In genomic region chr6:125096597-125097345, GRCm38 (mm10) we compare ENCODE assay signal across 8 mouse cellular contexts. TPM values are rescaled to one million over a fixed set of nuclear protein-coding genes. Genes with fewer than 3 reads are reported as not detected.
DNase-seq lines count a peak whose midpoint lies in the region; ATAC-seq and TF ChIP-seq lines count a peak whose summit lies in the region.

No protein-coding gene starts in this region.

- peak overlapping the region; percentile 74 for H3K27ac ChIP-seq in liver, adult 2 months (replicated peaks; ENCODE audit: insufficient read depth, low read depth, low read length)
- H3K27ac ChIP-seq in midbrain, postnatal 0 days (ENCODE audit: low read depth, low read length): peak overlapping the region; percentile 90
- H3K27ac ChIP-seq in stomach, embryonic 15.5 days: peak overlapping the region; percentile 92

- H3K4me2 ChIP-seq in midbrain, postnatal 0 days (ENCODE audit: low read depth, low read length, poor library complexity, severe bottlenecking): peak overlapping the region; percentile 91
- H3K4me2 ChIP-seq in stomach, embryonic 15.5 days: peak overlapping the region; percentile 80

- peak overlapping the region; percentile 100 for H3K4me3 ChIP-seq in liver, adult 2 months (ENCODE audit: insufficient read depth, low read depth, low read length)
- peak overlapping the region; percentile 97 for H3K4me3 ChIP-seq in midbrain, postnatal 0 days (ENCODE audit: low read depth, low read length)
- H3K4me3 ChIP-seq in stomach, embryonic 15.5 days (replicated peaks): peak overlapping the region; percentile 82

- WGBS in liver, adult 2 months: 2% methylated on average over 39 of the region's 44 CpGs
- WGBS in midbrain, postnatal 0 days: under 1% methylated on average over 37 of the region's 44 CpGs
- WGBS in stomach, embryonic 15.5 days: 1% methylated on average over 42 of the region's 44 CpGs

- H3K9me3 ChIP-seq in midbrain, postnatal 0 days (ENCODE audit: low read length): no peaks in the 10 kb centered on the region
- H3K9me3 ChIP-seq in stomach, embryonic 15.5 days: no peaks in the 10 kb centered on the region

- ATAC-seq in inflammation-experienced regulatory T-cells, adult 6 months: peak; percentile 11
- peak; percentile 28 for ATAC-seq in midbrain, postnatal 0 days (ENCODE audit: low FRiP score)
- ATAC-seq in stomach, embryonic 15.5 days (ENCODE audit: insufficient read depth, low FRiP score, low read depth): peak; percentile 45

- H3K79me2 ChIP-seq in liver, adult 2 months (ENCODE audit: control insufficient read depth, insufficient read depth, low read length): peaks cover 15% of the 10 kb centered on the region; the same call in 1 of the 2 replicates

- no peak for TF ChIP-seq POLR2A in liver, adult 2 months (IDR thresholded peaks at IDR 0.05; ENCODE audit: extremely low read depth, insufficient read depth, low read length)

- H3K9ac ChIP-seq in liver, adult 2 months (ENCODE audit: low read depth, low read length): peak overlapping the region; percentile 88
- peak overlapping the region; percentile 92 for H3K9ac ChIP-seq in midbrain, postnatal 0 days (replicated peaks; ENCODE audit: low read length, poor library complexity, severe bottlenecking)
- peak overlapping the region; percentile 87 for H3K9ac ChIP-seq in stomach, embryonic 15.5 days

- peak; percentile 64 to 74 for DNase-seq in layer of hippocampus, postnatal 10 days (ENCODE audit: low spot score in 2 of 2)
- no peak for DNase-seq in layer of hippocampus, adult 9-10 months (ENCODE audit: low spot score)
- DNase-seq in cerebellum, adult 9-10 months: peak; percentile 80
- peak; percentile 72 for DNase-seq in gastrocnemius, postnatal 25 days
- DNase-seq in liver, adult 2 months (ENCODE audit: extremely low read depth, low read depth, low spot score): peak; percentile 39
- peak; percentile 68 for DNase-seq in midbrain, postnatal 0 days (ENCODE audit: low spot score)

- H3K4me1 ChIP-seq in liver, adult 2 months (ENCODE audit: control insufficient read depth, insufficient read depth, low read length): peaks cover 14% of the 10 kb centered on the region
- H3K4me1 ChIP-seq in midbrain, postnatal 0 days (ENCODE audit: insufficient read depth, low read length): peaks cover 23% of the 10 kb centered on the region
- H3K4me1 ChIP-seq in stomach, embryonic 15.5 days: peaks cover 32% of the 10 kb centered on the region

- H3K27me3 ChIP-seq in liver, adult 2 months (ENCODE audit: control insufficient read depth, insufficient read depth, low read length): no peaks in the 10 kb centered on the region
- no peaks in the 10 kb centered on the region for H3K27me3 ChIP-seq in midbrain, postnatal 0 days (ENCODE audit: insufficient read depth, low read length)
- no peaks in the 10 kb centered on the region for H3K27me3 ChIP-seq in stomach, embryonic 15.5 days (replicated peaks)

- TF ChIP-seq CTCF in liver, adult 2 months (IDR thresholded peaks at IDR 0.05; ENCODE audit: low read depth, low read length): no peak
- no peak for TF ChIP-seq CTCF in midbrain, postnatal 0 days (IDR thresholded peaks at IDR 0.05)

- H3K36me3 ChIP-seq in liver, adult 2 months (ENCODE audit: control insufficient read depth, insufficient read depth, low read length): peaks cover 12% of the 10 kb centered on the region
- peaks cover 30% of the 10 kb centered on the region for H3K36me3 ChIP-seq in midbrain, postnatal 0 days (ENCODE audit: insufficient read depth, low read length)
- peaks cover 20% of the 10 kb centered on the region for H3K36me3 ChIP-seq in stomach, embryonic 15.5 days

RNA-seq across cellular contexts. Expression of gene Chd4, which starts 1.0 kb away (rescaled TPM):
- total RNA-seq in layer of hippocampus, postnatal 10 days (2021): 100 to 1,000 TPM; 176 to 195 TPM
- total RNA-seq in gastrocnemius, postnatal 25 days (2021): 10 to 100 TPM; 67.8 to 72.6 TPM
- polyA plus RNA-seq in inflammation-experienced regulatory T-cells, adult 6 months (2017; shearing (Covaris generic)): 10 to 100 TPM; 47.0 to 76.3 (median 61.6) TPM
- total RNA-seq in liver, adult 2 months (2014; rRNA removed): 30.0 and 30.5 TPM in 2 replicates
- polyA plus RNA-seq in liver, adult 2 months (2012; rRNA removed): 14.0 and 14.4 TPM in 2 replicates
- total RNA-seq in midbrain, postnatal 0 days (2014; rRNA removed): 117 and 133 TPM in 2 replicates
- 72.9 and 89.1 TPM in 2 replicates for polyA plus RNA-seq in midbrain, postnatal 0 days (2015; fragmentation: Nextera tagmentation; extraction: Ambion mirVana)
- polyA plus RNA-seq in stomach, embryonic 15.5 days (2015; fragmentation: Nextera tagmentation; extraction: Ambion mirVana): 58.6 and 62.3 TPM in 2 replicates

RNA-seq across cellular contexts. Expression of gene Lpar5, which starts 29.1 kb away (rescaled TPM):
- 1 to 10 TPM; 1.1 to 1.4 TPM for total RNA-seq in layer of hippocampus, postnatal 10 days (2021)
- not detected for total RNA-seq in gastrocnemius, postnatal 25 days (2021)
- polyA plus RNA-seq in inflammation-experienced regulatory T-cells, adult 6 months (2017; shearing (Covaris generic)): 10 to 100 TPM; 10.4 to 19.3 (median 12.1) TPM
- 0.27 TPM in 1 of 2 replicates, not detected in the other for total RNA-seq in liver, adult 2 months (2014; rRNA removed)
- 0.42 and 1.2 TPM in 2 replicates for polyA plus RNA-seq in liver, adult 2 months (2012; rRNA removed)
- total RNA-seq in midbrain, postnatal 0 days (2014; rRNA removed): 0.90 and 1.7 TPM in 2 replicates
- 0.52 and 0.71 TPM in 2 replicates for polyA plus RNA-seq in midbrain, postnatal 0 days (2015; fragmentation: Nextera tagmentation; extraction: Ambion mirVana)
- polyA plus RNA-seq in stomach, embryonic 15.5 days (2015; fragmentation: Nextera tagmentation; extraction: Ambion mirVana): 4.6 and 5.0 TPM in 2 replicates

RNA-seq across cellular contexts. Expression of gene Nop2, which starts 34.9 kb away (rescaled TPM):
- total RNA-seq in layer of hippocampus, postnatal 10 days (2021): 10 to 100 TPM; 35.9 to 36.1 TPM
- 10 to 100 TPM; 14.6 to 18.6 TPM for total RNA-seq in gastrocnemius, postnatal 25 days (2021)
- 10 to 100 TPM; 32.7 to 50.7 (median 48.1) TPM for polyA plus RNA-seq in inflammation-experienced regulatory T-cells, adult 6 months (2017; shearing (Covaris generic))
- 8.2 and 9.7 TPM in 2 replicates for total RNA-seq in liver, adult 2 months (2014; rRNA removed)
- polyA plus RNA-seq in liver, adult 2 months (2012; rRNA removed): 7.7 and 11.0 TPM in 2 replicates
- 34.5 and 45.8 TPM in 2 replicates for total RNA-seq in midbrain, postnatal 0 days (2014; rRNA removed)
- polyA plus RNA-seq in midbrain, postnatal 0 days (2015; fragmentation: Nextera tagmentation; extraction: Ambion mirVana): 41.4 and 42.6 TPM in 2 replicates
- polyA plus RNA-seq in stomach, embryonic 15.5 days (2015; fragmentation: Nextera tagmentation; extraction: Ambion mirVana): 55.6 and 60.1 TPM in 2 replicates

RNA-seq across cellular contexts. Expression of gene Acrbp, which starts 47.3 kb away (rescaled TPM):
- total RNA-seq in layer of hippocampus, postnatal 10 days (2021): 1 to 10 TPM; 7.0 to 9.2 TPM
- 1 to 10 TPM; 1.1 to 1.9 TPM for total RNA-seq in gastrocnemius, postnatal 25 days (2021)
- 10 to 100 TPM in 2 of 3 experiments, 1 to 10 TPM in 1; 5.6 to 23.2 (median 17.7) TPM for polyA plus RNA-seq in inflammation-experienced regulatory T-cells, adult 6 months (2017; shearing (Covaris generic))
- 3.2 and 4.1 TPM in 2 replicates for total RNA-seq in liver, adult 2 months (2014; rRNA removed)
- 6.6 and 7.8 TPM in 2 replicates for polyA plus RNA-seq in liver, adult 2 months (2012; rRNA removed)
- total RNA-seq in midbrain, postnatal 0 days (2014; rRNA removed): 6.9 and 12.6 TPM in 2 replicates
- polyA plus RNA-seq in midbrain, postnatal 0 days (2015; fragmentation: Nextera tagmentation; extraction: Ambion mirVana): 7.2 and 7.8 TPM in 2 replicates
- polyA plus RNA-seq in stomach, embryonic 15.5 days (2015; fragmentation: Nextera tagmentation; extraction: Ambion mirVana): 9.9 and 11.8 TPM in 2 replicates

RNA-seq across cellular contexts. Expression of gene Iffo1, which starts 48.3 kb away (rescaled TPM):
- 10 to 100 TPM; 49.7 to 50.7 TPM for total RNA-seq in layer of hippocampus, postnatal 10 days (2021)
- total RNA-seq in gastrocnemius, postnatal 25 days (2021): 10 to 100 TPM; 12.4 to 15.3 TPM
- polyA plus RNA-seq in inflammation-experienced regulatory T-cells, adult 6 months (2017; shearing (Covaris generic)): 10 to 100 TPM in 1 of 3 experiments, 1 to 10 TPM in 2; 6.9 to 12.4 (median 9.8) TPM
- 2.5 and 2.6 TPM in 2 replicates for total RNA-seq in liver, adult 2 months (2014; rRNA removed)
- polyA plus RNA-seq in liver, adult 2 months (2012; rRNA removed): 7.5 and 9.9 TPM in 2 replicates
- total RNA-seq in midbrain, postnatal 0 days (2014; rRNA removed): 33.3 and 33.9 TPM in 2 replicates
- 19.0 and 20.4 TPM in 2 replicates for polyA plus RNA-seq in midbrain, postnatal 0 days (2015; fragmentation: Nextera tagmentation; extraction: Ambion mirVana)
- polyA plus RNA-seq in stomach, embryonic 15.5 days (2015; fragmentation: Nextera tagmentation; extraction: Ambion mirVana): 8.2 and 9.0 TPM in 2 replicates
